Mouse (Mus musculus) CD8-positive naive resting alpha-beta T cell, adult 57 days (primary cell): ENCODE measurements around the gene Klhdc4. TPM values are rescaled to one million over a fixed set of nuclear protein-coding genes. Genes with fewer than 3 reads are reported as not detected.

Source experiments
- total RNA-seq: library from RNA; stranded (reverse); gene quantifications from one replicate; pipeline ENCODE4 v1.2.4, GENCODE M21; 2023

Klhdc4 gene
- total RNA-seq: 65.3 TPM

DNA sequence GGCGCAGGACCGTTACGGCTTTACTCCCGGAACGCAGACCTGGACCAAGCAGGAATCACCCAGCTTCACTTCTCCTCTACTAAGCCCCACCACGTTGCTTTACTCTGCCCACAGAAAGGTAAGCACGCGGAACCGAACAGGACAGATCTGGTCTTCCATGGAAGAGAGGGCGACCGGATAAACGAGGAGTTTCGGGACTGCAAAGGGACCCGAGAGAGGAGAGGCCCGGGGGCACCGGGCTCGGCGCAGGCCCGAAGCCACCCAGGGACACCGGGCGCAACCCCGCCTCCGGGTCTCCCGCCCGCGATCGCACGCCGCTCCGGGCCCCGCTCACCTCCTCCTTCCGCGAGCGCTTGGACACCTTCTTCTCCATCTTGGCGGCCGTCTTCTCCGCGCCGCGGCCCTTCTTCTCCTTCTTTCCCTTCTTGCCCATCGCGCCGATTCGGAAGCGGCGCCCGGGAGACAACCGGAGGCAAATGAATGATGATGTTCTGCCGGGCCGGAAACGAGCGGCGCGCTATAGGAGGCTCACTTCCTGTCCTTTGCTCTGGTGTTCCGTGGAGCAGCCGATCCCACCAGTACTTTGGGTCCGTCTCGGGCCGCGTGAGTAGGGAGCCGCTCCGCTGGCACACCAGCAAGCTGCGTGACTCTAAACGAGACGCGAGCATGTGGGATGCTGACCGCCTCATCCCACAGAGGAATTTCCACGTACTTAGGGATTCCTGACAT lies at the start of gene Klhdc4:
TSS of gene Klhdc4 (minus strand) at position 522 of the 729 bp plus-strand sequence.

Other genes starting within 250 kb of the Klhdc4 start
- gene Map1lc3b, start 239.2 kb downstream of the Klhdc4 start, total RNA-seq: 192 TPM
- not detected for gene Zcchc14, start 176.7 kb downstream of the Klhdc4 start, total RNA-seq
- not detected for gene Jph3, start 99.9 kb downstream of the Klhdc4 start, total RNA-seq
- gene Slc7a5, start 78.1 kb upstream of the Klhdc4 start, total RNA-seq: 57.9 TPM
- not detected for gene Car5a, start 115.3 kb upstream of the Klhdc4 start, total RNA-seq
- 76.7 TPM for gene Banp, start 120.2 kb upstream of the Klhdc4 start, total RNA-seq